Mouse (Mus musculus): ENCODE measurements at regions not wholly inside any gene's neighbourhood (a gene's known extent, or its start where the extent isn't known, plus 50 kb on each side); places are given as distances from the start of the nearest gene placed in this dataset.

GRCm38 (mm10) chr7:145024651-145025050 lies 84.9 kb upstream of the Ccnd1 start:
- no peak for TF ChIP-seq CTCF (conservative IDR thresholded peaks at IDR 0.05 in 1 of 2, IDR thresholded peaks at IDR 0.05 in 1 of 2; ENCODE audit: low read depth in 2 of 2, low read length in 2 of 2)
- no peak for TF ChIP-seq KAT2A (IDR thresholded peaks at IDR 0.05; ENCODE audit: insufficient replicate concordance, low read length)
- no peak for TF ChIP-seq MAX (IDR thresholded peaks at IDR 0.05; ENCODE audit: low read length)
- TF ChIP-seq RAD21 (IDR thresholded peaks at IDR 0.05; ENCODE audit: low read depth, low read length) = no peak
- TF ChIP-seq MEF2A (IDR thresholded peaks at IDR 0.05; ENCODE audit: borderline replicate concordance, low read depth, low read length) = no peak
- no peak for TF ChIP-seq E2F4 (IDR thresholded peaks at IDR 0.05; ENCODE audit: insufficient replicate concordance, low read depth, low read length)
- no peak for TF ChIP-seq UBTF (IDR thresholded peaks at IDR 0.05; ENCODE audit: low read depth, low read length)
- no peak for TF ChIP-seq EP300 (IDR thresholded peaks at IDR 0.05; ENCODE audit: low read length)
